Mouse (Mus musculus) hindbrain, embryonic 14.5 days (tissue): ENCODE measurements at regions not wholly inside any gene's neighbourhood (a gene's known extent, or its start where the extent isn't known, plus 50 kb on each side); places are given as distances from the start of the nearest gene placed in this dataset.

Experiments
- ATAC-seq: fragments of 200-750 bp; cut with Nextera tagmentation; 2 replicates; pipeline ENCODE4 v1.8.0; 2017; ENCODE audit warnings: moderate number of reproducible peaks, mild to moderate bottlenecking, moderate TSS enrichment, moderate library complexity; ENCODE audit not compliant: low FRiP score
- DNase-seq: peaks from one replicate; pipeline ENCODE4 v3.0.0-alpha.2; 2015; ENCODE audit warnings: low spot score
- H3K27ac ChIP-seq: fragments of 300-500 bp; sonication (generic); 2 replicates; pipeline ENCODE4 v1.5.1; 2014; ENCODE audit warnings: mild to moderate bottlenecking, moderate library complexity
- H3K27me3 ChIP-seq: fragments of 300-500 bp; sonication (generic); 2 replicates; pipeline ENCODE4 v1.6.1; 2014; ENCODE audit warnings: mild to moderate bottlenecking, low read length, mixed read lengths; ENCODE audit not compliant: control insufficient read depth, insufficient read depth
- H3K36me3 ChIP-seq: fragments of 300-500 bp; sonication (generic); replicated peaks from 2 replicates; pipeline ENCODE4 v1.6.1; 2014; ENCODE audit not compliant: control insufficient read depth, insufficient read depth
- H3K4me1 ChIP-seq: fragments of 300-500 bp; sonication (generic); replicated peaks from 2 replicates; pipeline ENCODE4 v1.6.1; 2014; ENCODE audit warnings: antibody characterized with exemption, low read length, mixed read lengths; ENCODE audit not compliant: control insufficient read depth, insufficient read depth
- H3K4me2 ChIP-seq: fragments of 300-500 bp; sonication (generic); replicated peaks from 2 replicates; pipeline ENCODE4 v1.6.1; 2014; ENCODE audit warnings: mild to moderate bottlenecking, moderate library complexity
- H3K4me3 ChIP-seq: fragments of 300-500 bp; sonication (generic); replicated peaks from 2 replicates; pipeline ENCODE4 v1.5.1; 2014; ENCODE audit warnings: mild to moderate bottlenecking, low read length
- H3K9ac ChIP-seq: fragments of 300-500 bp; sonication (generic); 2 replicates; pipeline ENCODE4 v1.6.1; 2014
- H3K9me3 ChIP-seq: fragments of 300-500 bp; sonication (generic); 2 replicates; pipeline ENCODE4 v1.6.1; 2016; ENCODE audit warnings: low read length; ENCODE audit not compliant: control insufficient read depth
- WGBS: fragments of 180-500 bp; shearing (Covaris S2); extraction: QIAGEN DNeasy Blood & Tissue Kit; methylation state at CpG from one replicate; pipeline ENCODE4 v1.1.7; 2014; 5-methylcytosine and 5-hydroxymethylcytosine counted together

- H3K4me2 ChIP-seq, result no peak overlapping the region
- DNase-seq, result no peak
- no peak overlapping the region for H3K4me3 ChIP-seq
- no peak overlapping the region for H3K9ac ChIP-seq
- WGBS, result 93% methylated on average over 1 of the region's 1 CpGs
- H3K27me3 ChIP-seq, result no peaks in the 10 kb centered on the region
- no peak overlapping the region for H3K27ac ChIP-seq
- H3K9me3 ChIP-seq, result no peaks in the 10 kb centered on the region
- no peaks in the 10 kb centered on the region for H3K36me3 ChIP-seq
- no peak for ATAC-seq
- no peaks in the 10 kb centered on the region for H3K4me1 ChIP-seq
Measured at GRCm38 (mm10) chr9:98091105-98091504, 58.1 kb upstream of the Clstn2 start.

DNA sequence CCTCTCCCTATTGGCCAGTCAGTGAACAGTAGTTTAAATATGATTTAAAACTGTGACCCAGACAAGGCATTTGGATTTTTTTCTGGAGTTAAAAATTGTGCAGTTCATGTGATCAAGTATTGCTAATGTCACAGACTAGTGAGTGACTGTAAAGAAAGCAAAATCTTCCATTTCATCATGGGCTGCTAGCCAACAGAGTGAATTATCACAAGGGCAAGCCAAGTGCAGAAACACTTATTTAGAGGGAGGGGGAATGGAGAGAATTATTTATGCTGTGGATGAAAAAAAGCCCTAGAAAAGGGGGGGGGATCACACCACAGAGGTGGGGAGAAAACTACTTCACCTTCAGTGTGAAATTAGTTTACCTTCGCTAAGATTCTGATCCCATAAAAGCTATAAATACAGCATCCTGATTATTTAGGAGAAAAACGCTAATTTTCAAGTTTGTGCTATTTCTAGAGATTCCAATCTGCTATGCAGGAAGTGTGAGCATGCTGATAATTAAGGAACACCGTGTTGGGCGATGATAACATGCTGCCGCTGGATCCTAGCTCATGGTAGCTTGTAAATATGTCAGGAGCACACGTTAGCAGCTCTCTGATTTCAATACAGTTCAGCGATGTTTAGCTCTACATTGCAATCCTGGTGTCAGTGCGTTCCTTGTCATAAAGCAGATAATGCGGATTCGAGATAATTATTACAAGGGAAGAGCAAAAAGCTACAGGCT, 62.2 kb upstream of the Clstn2 start:
- Histone ChIP-seq H3K4me1 (no peaks in the 10 kb centered on the region), H3K4me2 (no peak overlapping the region), H3K4me3 (no peak overlapping the region), H3K36me3 (no peaks in the 10 kb centered on the region), H3K9me3 (no peaks in the 10 kb centered on the region), H3K27me3 (no peaks in the 10 kb centered on the region), H3K27ac (no peak overlapping the region), H3K9ac (no peak overlapping the region)
- DNase-seq, result no peak
- 82% methylated on average over 10 of the region's 10 CpGs for WGBS
- no peak for ATAC-seq

DNA sequence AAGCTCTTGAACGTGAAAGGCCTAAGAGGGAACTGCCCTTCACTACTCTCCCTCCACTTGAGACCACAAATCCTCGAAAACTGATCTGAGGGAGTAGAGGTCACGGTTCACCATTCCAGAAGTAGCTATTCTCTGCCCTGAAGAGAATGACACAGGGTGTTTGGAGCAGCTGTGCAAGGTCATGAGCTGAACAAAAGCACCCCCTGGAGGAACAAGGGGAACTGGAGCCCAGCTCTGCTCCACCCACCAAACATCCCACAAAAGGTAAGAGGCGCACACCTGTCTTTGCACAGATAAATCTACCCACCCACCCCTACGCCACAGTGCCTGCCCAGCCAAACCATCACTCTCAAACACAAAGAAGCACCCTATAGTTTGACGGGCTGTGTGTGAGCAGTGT, 90.4 kb upstream of the Clstn2 start:
- Histone ChIP-seq H3K27me3 (no peaks in the 10 kb centered on the region), H3K36me3 (no peaks in the 10 kb centered on the region), H3K4me1 (no peaks in the 10 kb centered on the region), H3K9ac (no peak overlapping the region), H3K27ac (no peak overlapping the region), H3K4me3 (no peak overlapping the region), H3K9me3 (no peaks in the 10 kb centered on the region), H3K4me2 (no peak overlapping the region)
- ATAC-seq, result no peak
- DNase-seq, result no peak
- 52% methylated on average over 6 of the region's 6 CpGs for WGBS

DNA sequence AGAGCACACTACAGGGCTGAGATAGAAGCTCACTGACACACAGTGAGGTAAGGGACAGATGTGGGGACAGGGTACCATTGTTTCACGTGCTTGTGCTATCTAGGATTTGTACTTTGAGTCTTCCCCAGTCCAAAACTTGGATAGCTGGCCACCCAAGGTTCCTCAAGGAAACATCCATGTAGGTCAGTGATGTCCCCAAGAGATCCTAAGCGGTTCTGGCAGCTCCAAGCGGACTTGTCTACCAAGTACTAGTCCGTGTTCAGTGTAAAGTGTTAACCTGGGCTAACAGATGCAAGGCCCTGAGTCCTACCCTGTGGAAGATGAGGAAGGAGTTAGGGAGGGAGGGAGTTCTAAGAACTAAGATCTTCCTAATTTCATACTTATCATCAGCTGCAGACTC, 96.6 kb upstream of the Clstn2 start:
- Histone ChIP-seq H3K9me3 (no peaks in the 10 kb centered on the region), H3K27ac (no peak overlapping the region), H3K4me1 (no peaks in the 10 kb centered on the region), H3K9ac (no peak overlapping the region), H3K4me3 (no peak overlapping the region), H3K4me2 (no peak overlapping the region), H3K27me3 (no peaks in the 10 kb centered on the region), H3K36me3 (no peaks in the 10 kb centered on the region)
- ATAC-seq (no peak), DNase-seq (no peak)
- WGBS, result 87% methylated on average over 4 of the region's 4 CpGs

GRCm38 (mm10) chr9:98130849-98131248, 97.9 kb upstream of the Clstn2 start:
- no peak for ATAC-seq
- H3K4me2 ChIP-seq, result no peak overlapping the region
- no peak overlapping the region for H3K27ac ChIP-seq
- no peak overlapping the region for H3K4me3 ChIP-seq
- no peak overlapping the region for H3K9ac ChIP-seq
- no peaks in the 10 kb centered on the region for H3K9me3 ChIP-seq
- H3K36me3 ChIP-seq, result no peaks in the 10 kb centered on the region
- 64% methylated on average over 5 of the region's 5 CpGs for WGBS
- H3K4me1 ChIP-seq, result no peaks in the 10 kb centered on the region
- DNase-seq, result peak; percentile 30
- no peaks in the 10 kb centered on the region for H3K27me3 ChIP-seq

- no peak for ATAC-seq
- H3K36me3 ChIP-seq, result no peaks in the 10 kb centered on the region
- no peaks in the 10 kb centered on the region for H3K4me1 ChIP-seq
- H3K27me3 ChIP-seq, result no peaks in the 10 kb centered on the region
- H3K9me3 ChIP-seq, result 0 out of 2 replicates have a peak, but pooled peaks cover 8% of the 10 kb centered on the region
- H3K4me2 ChIP-seq, result no peak overlapping the region
- H3K4me3 ChIP-seq, result no peak overlapping the region
- no peak overlapping the region for H3K9ac ChIP-seq
- DNase-seq, result no peak
- H3K27ac ChIP-seq, result no peak overlapping the region
Measured at GRCm38 (mm10) chr9:98140546-98140945, 107.6 kb upstream of the Clstn2 start.

DNA sequence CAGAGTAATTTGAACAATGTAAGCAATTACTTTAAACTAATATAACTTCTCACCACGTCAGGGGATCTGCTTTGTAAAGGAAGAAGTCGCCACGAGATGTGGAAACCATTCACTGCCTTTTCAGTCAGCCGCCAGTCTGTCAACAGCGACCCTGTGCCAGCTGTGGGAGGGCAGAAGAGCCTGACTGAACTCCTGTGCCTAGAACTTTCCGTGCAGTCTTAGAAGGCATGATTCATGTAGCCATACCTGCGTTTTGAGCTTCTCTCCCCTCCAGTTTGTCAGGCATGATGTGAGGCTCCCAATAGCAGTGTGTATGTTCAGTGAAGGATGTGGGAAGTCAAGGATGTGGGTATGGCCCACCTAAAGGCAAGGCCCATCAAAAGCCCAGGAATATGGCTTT, 109.1 kb upstream of the Clstn2 start:
- H3K4me3 ChIP-seq, result no peak overlapping the region
- no peak overlapping the region for H3K4me2 ChIP-seq
- no peaks in the 10 kb centered on the region for H3K27me3 ChIP-seq
- no peaks in the 10 kb centered on the region for H3K4me1 ChIP-seq
- H3K36me3 ChIP-seq, result no peaks in the 10 kb centered on the region
- H3K9me3 ChIP-seq, result no peaks in the 10 kb centered on the region
- ATAC-seq (no peak), DNase-seq (no peak)
- H3K27ac ChIP-seq, result no peak overlapping the region
- 81% methylated on average over 7 of the region's 7 CpGs for WGBS
- no peak overlapping the region for H3K9ac ChIP-seq

GRCm38 (mm10) chr9:98146901-98147300, 113.9 kb upstream of the Clstn2 start:
- ATAC-seq (no peak), DNase-seq (no peak)
- Histone ChIP-seq H3K9ac (no peak overlapping the region), H3K4me1 (no peaks in the 10 kb centered on the region), H3K4me2 (no peak overlapping the region), H3K27ac (no peak overlapping the region), H3K36me3 (no peaks in the 10 kb centered on the region), H3K4me3 (no peak overlapping the region), H3K9me3 (no peaks in the 10 kb centered on the region), H3K27me3 (no peaks in the 10 kb centered on the region)
- WGBS, result 85% methylated on average over 5 of the region's 5 CpGs

- Histone ChIP-seq H3K36me3 (no peaks in the 10 kb centered on the region), H3K27ac (no peak overlapping the region), H3K4me2 (no peak overlapping the region), H3K9me3 (no peaks in the 10 kb centered on the region), H3K27me3 (no peaks in the 10 kb centered on the region), H3K4me1 (no peaks in the 10 kb centered on the region), H3K9ac (no peak overlapping the region), H3K4me3 (no peak overlapping the region)
- DNase-seq, result no peak
- whole genome bisulfite sequencing, result 96% methylated on average over 2 of the region's 2 CpGs
- ATAC-seq, result no peak
Measured at GRCm38 (mm10) chr9:98158421-98158820, 125.4 kb upstream of the Clstn2 start.

- Histone ChIP-seq H3K27ac (no peak overlapping the region), H3K4me1 (no peaks in the 10 kb centered on the region), H3K27me3 (no peaks in the 10 kb centered on the region), H3K36me3 (no peaks in the 10 kb centered on the region), H3K9me3 (no peaks in the 10 kb centered on the region), H3K9ac (no peak overlapping the region), H3K4me3 (no peak overlapping the region), H3K4me2 (no peak overlapping the region)
- ATAC-seq, result no peak
- WGBS, result 20% methylated on average over 5 of the region's 5 CpGs
- no peak for DNase-seq
Measured at GRCm38 (mm10) chr9:98164489-98164888, 122.7 kb upstream of the Nmnat3 start.
